Mouse (Mus musculus): ENCODE measurements around the gene Fam43a.

GRCm38 (mm10) chr16:30565631-30566030, 33.9 kb upstream of the Fam43a start:
- TF ChIP-seq TAL1 (IDR thresholded peaks at IDR 0.05; ENCODE audit: low read length) (peak; percentile 67), GATA1 (IDR thresholded peaks at IDR 0.05; ENCODE audit: low read length) (peak; percentile 72)
